In the genomic region with DNA sequence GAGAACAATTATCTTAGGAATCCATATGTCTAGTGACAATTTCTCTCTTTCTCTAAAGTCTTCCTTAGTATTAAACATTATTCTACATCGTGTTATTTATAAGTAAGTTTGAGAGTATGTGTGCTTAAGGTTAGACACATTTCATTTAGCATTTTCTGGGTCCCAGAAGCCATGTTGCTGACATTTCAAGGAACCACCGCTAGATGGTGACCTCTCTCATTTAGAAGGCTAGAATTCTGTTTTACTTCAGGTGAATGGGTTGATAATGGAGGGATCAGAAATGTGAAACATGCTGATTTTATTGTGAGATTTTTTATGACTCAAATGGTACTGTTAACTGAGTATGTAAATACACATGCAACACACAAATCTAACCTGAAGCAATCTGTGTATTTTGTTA, we compare ENCODE assay signal across 9 mouse cellular contexts.
DNase-seq lines count a peak whose midpoint lies in the region; ATAC-seq and TF ChIP-seq lines count a peak whose summit lies in the region.
"Had no signal": no experiment of that assay in that cellular context is flagged by ENCODE, and none has a peak within 500 bp of the region (broad histone marks: within the 10 kb centered on the region; RNA-seq: fewer than 3 reads in every experiment).

No protein-coding gene starts in this region.

- H3K4me2 ChIP-seq in neural tube, embryonic 15.5 days, result no peak overlapping the region

- H3K36me3 ChIP-seq in kidney, adult 2 months (ENCODE audit: control insufficient read depth, insufficient read depth, low read length), result no peaks in the 10 kb centered on the region
- no peaks in the 10 kb centered on the region for H3K36me3 ChIP-seq in splenic B cell, adult 2 months (ENCODE audit: control insufficient read depth, insufficient read depth, low read length, poor library complexity, severe bottlenecking)
- no peaks in the 10 kb centered on the region for H3K36me3 ChIP-seq in neural tube, embryonic 15.5 days

- no peaks in the 10 kb centered on the region for H3K9me3 ChIP-seq in neural tube, embryonic 15.5 days (replicated peaks)
- H3K9me3 ChIP-seq: megakaryocyte, embryonic 14.5 days had no signal

- no peaks in the 10 kb centered on the region for H3K4me1 ChIP-seq in kidney, adult 2 months (ENCODE audit: control insufficient read depth, insufficient read depth, low read length)
- no peaks in the 10 kb centered on the region for H3K4me1 ChIP-seq in neural tube, embryonic 15.5 days

- no peak for TF ChIP-seq POLR2A in kidney, adult 2 months (IDR thresholded peaks at IDR 0.05; ENCODE audit: low read depth, low read length)

- WGBS in kidney, adult 2 months, result 20% methylated on average over 2 of the region's 2 CpGs
- 13% methylated on average over 2 of the region's 2 CpGs for WGBS in neural tube, embryonic 15.5 days

- DNase-seq in adrenal gland, adult 2 months, result peak; percentile 3
- no peak for DNase-seq in adrenal gland, postnatal 4 days (ENCODE audit: low spot score in 2 of 2)
- DNase-seq in kidney, adult 2 months, result peak; percentile 29
- DNase-seq in kidney, postnatal 14 days, result no peak
- DNase-seq in right cerebral cortex, postnatal 4 days, result peak; percentile 14
- DNase-seq in right cerebral cortex, postnatal 10 days (ENCODE audit: low spot score in 2 of 2), result no peak
- peak; percentile 3 for DNase-seq in splenic B cell, adult 2 months (ENCODE audit: low read depth, low spot score)

- no peak overlapping the region for H3K4me3 ChIP-seq in kidney, adult 2 months (ENCODE audit: insufficient read depth, low read depth, low read length)
- H3K4me3 ChIP-seq in neural tube, embryonic 15.5 days (replicated peaks), result no peak overlapping the region
- H3K4me3 ChIP-seq: megakaryocyte, embryonic 14.5 days had no signal

- no peak overlapping the region for H3K9ac ChIP-seq in neural tube, embryonic 15.5 days (replicated peaks)

- TF ChIP-seq CTCF in kidney, adult 2 months (conservative IDR thresholded peaks at IDR 0.05; ENCODE audit: insufficient read depth, insufficient read length, low read depth, low read length), result no peak

- no peak for ATAC-seq in neural tube, embryonic 15.5 days (ENCODE audit: low FRiP score)

- H3K27ac ChIP-seq in kidney, adult 2 months (ENCODE audit: insufficient read depth, low read depth, low read length), result no peak overlapping the region
- H3K27ac ChIP-seq in neural tube, embryonic 15.5 days (replicated peaks), result no peak overlapping the region

- no peaks in the 10 kb centered on the region for H3K27me3 ChIP-seq in kidney, adult 2 months (replicated peaks; ENCODE audit: control insufficient read depth, insufficient read depth, low read length)
- no peaks in the 10 kb centered on the region for H3K27me3 ChIP-seq in splenic B cell, adult 2 months (ENCODE audit: control insufficient read depth, insufficient read depth, low read length, poor library complexity, severe bottlenecking)
- H3K27me3 ChIP-seq in neural tube, embryonic 15.5 days (replicated peaks), result no peaks in the 10 kb centered on the region
- H3K27me3 ChIP-seq: megakaryocyte, embryonic 14.5 days had no signal

Comparison
In these comparisons a context has a peak if more than half of its experiments do, and no peak if none do; other contexts are left out.
1. DNase-seq: peak in adrenal gland, adult 2 months (single experiment), kidney, adult 2 months (single experiment), right cerebral cortex, postnatal 4 days (single experiment) and splenic B cell, adult 2 months (single experiment); none in adrenal gland, postnatal 4 days (0 of 2), kidney, postnatal 14 days (single experiment) and right cerebral cortex, postnatal 10 days (0 of 2).